In the genomic region with DNA sequence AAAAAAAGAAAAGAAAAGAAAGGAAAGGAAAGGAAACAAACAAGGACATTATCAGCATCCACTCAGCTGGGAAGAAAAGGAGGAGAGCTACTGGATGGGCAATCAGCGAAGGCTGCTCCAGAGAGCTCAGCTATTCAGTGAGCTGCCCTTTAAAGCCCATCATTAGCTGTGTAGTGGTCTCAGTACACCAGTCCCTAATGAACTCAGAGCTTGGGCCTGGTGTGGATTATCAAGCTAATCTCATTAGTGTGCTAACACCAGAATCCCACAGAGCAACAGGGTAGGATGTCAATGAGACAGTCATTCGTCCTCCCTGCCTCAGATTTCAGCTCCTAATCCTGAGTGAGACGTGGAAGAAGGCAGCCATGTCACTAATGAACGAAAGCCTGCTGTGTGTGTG, we compare ENCODE assay signal across 32 mouse cellular contexts. TPM values are rescaled to one million over a fixed set of nuclear protein-coding genes. Genes with fewer than 3 reads are reported as not detected.
A peak's percentile ranks its signal among the peaks of the same experiment; 100 is the strongest.
DNase-seq lines count a peak whose midpoint lies in the region; ATAC-seq and TF ChIP-seq lines count a peak whose summit lies in the region.
"Had no signal": no experiment of that assay in that cellular context is flagged by ENCODE, and none has a peak within 500 bp of the region (broad histone marks: within the 10 kb centered on the region; RNA-seq: fewer than 3 reads in every experiment).

No protein-coding gene starts in this region.

- peaks cover 95% of the 10 kb centered on the region for H3K27me3 ChIP-seq in midbrain, embryonic 10.5 days (ENCODE audit: low read depth, poor library complexity, severe bottlenecking)
- peaks cover 6% of the 10 kb centered on the region; the same call in 1 of the 2 replicates for H3K27me3 ChIP-seq in midbrain, postnatal 0 days (ENCODE audit: insufficient read depth, low read length)
- peaks cover 77% of the 10 kb centered on the region for H3K27me3 ChIP-seq in midbrain, embryonic 12.5 days
- H3K27me3 ChIP-seq: CH12.LX; heart, embryonic 13.5 days; limb, embryonic 13.5 days; liver, embryonic 12.5 days; stomach, embryonic 15.5 days had no signal

- peaks cover 29% of the 10 kb centered on the region for H3K4me1 ChIP-seq in midbrain, embryonic 10.5 days
- no peaks in the 10 kb centered on the region; the same call in 1 of the 2 replicates for H3K4me1 ChIP-seq in midbrain, postnatal 0 days (ENCODE audit: insufficient read depth, low read length)
- H3K4me1 ChIP-seq in midbrain, embryonic 12.5 days = peaks cover 15% of the 10 kb centered on the region
- H3K4me1 ChIP-seq: heart, embryonic 13.5 days; limb, embryonic 13.5 days; liver, embryonic 12.5 days; stomach, embryonic 15.5 days had no signal

- 0 out of 2 replicates have a peak overlapping the region, but pooled peaks have one; percentile 7 for H3K27ac ChIP-seq in midbrain, embryonic 10.5 days (replicated peaks)
- no peak overlapping the region for H3K27ac ChIP-seq in midbrain, postnatal 0 days (ENCODE audit: low read depth, low read length)
- peak overlapping the region; percentile 46; the same call in 1 of the 2 replicates for H3K27ac ChIP-seq in midbrain, embryonic 12.5 days (replicated peaks)
- H3K27ac ChIP-seq: embryonic facial prominence, embryonic 10.5 days; heart, adult 2 months; heart, embryonic 13.5 days; limb, embryonic 13.5 days; liver, embryonic 12.5 days; stomach, embryonic 15.5 days had no signal

- peaks cover 7% of the 10 kb centered on the region; the same call in 1 of the 2 replicates for H3K9me3 ChIP-seq in midbrain, embryonic 10.5 days (replicated peaks)
- H3K9me3 ChIP-seq in midbrain, postnatal 0 days (ENCODE audit: low read length) = no peaks in the 10 kb centered on the region
- no peaks in the 10 kb centered on the region for H3K9me3 ChIP-seq in midbrain, embryonic 12.5 days
- H3K9me3 ChIP-seq: embryonic facial prominence, embryonic 10.5 days; heart, embryonic 13.5 days; hindbrain, embryonic 13.5 days; limb, embryonic 13.5 days; liver, embryonic 12.5 days; stomach, embryonic 15.5 days had no signal

- no peak overlapping the region for H3K4me3 ChIP-seq in midbrain, embryonic 10.5 days
- no peak overlapping the region for H3K4me3 ChIP-seq in midbrain, postnatal 0 days (ENCODE audit: low read depth, low read length)
- no peak overlapping the region for H3K4me3 ChIP-seq in midbrain, embryonic 12.5 days
- H3K4me3 ChIP-seq: embryonic facial prominence, embryonic 10.5 days; heart, adult 2 months; heart, embryonic 13.5 days; hindbrain, embryonic 13.5 days; limb, embryonic 13.5 days; liver, embryonic 12.5 days; stomach, embryonic 15.5 days had no signal

- ATAC-seq in midbrain, postnatal 0 days (ENCODE audit: low FRiP score) = no peak
- peak; percentile 77 for ATAC-seq in midbrain, embryonic 12.5 days (ENCODE audit: low FRiP score, low read depth)
- ATAC-seq: activated CD4-positive, CD25-positive, alpha-beta regulatory T cell, adult 4 months; inflammation-experienced regulatory T-cells, adult 6 months; liver, embryonic 12.5 days had no signal

- DNase-seq in midbrain, embryonic 10.5 days (ENCODE audit: low spot score) = peak; percentile 19
- no peak for DNase-seq in midbrain, postnatal 0 days (ENCODE audit: low spot score)
- DNase-seq in embryo, embryonic 11 days = peak; percentile 17
- peak; percentile 46 for DNase-seq in retina, postnatal 7 days (ENCODE audit: low read depth, low spot score)
- DNase-seq in kidney, adult 18-20 months = no peak
- DNase-seq in spleen, postnatal 10 days (ENCODE audit: low spot score in 2 of 2) = no peak
- DNase-seq: adrenal gland, adult 8-10 months; B cell, adult 2 months; cerebellum, adult 2 months; cerebellum, postnatal 25 days; gastrocnemius, postnatal 36 days; heart, adult 2 months; heart, postnatal 14 days; kidney, adult 8-10 months; kidney, postnatal 10 days; layer of hippocampus, postnatal 36 days; lung, adult 18-20 months; lung, postnatal 10 days; right cerebral cortex, adult 18-20 months; right cerebral cortex, postnatal 4 days; thymus, postnatal 36 days had no signal

- no peak for TF ChIP-seq CTCF in midbrain, postnatal 0 days (IDR thresholded peaks at IDR 0.05)

- no peak overlapping the region for H3K4me2 ChIP-seq in midbrain, postnatal 0 days (ENCODE audit: low read depth, low read length, poor library complexity, severe bottlenecking)
- H3K4me2 ChIP-seq in midbrain, embryonic 12.5 days (replicated peaks) = no peak overlapping the region
- H3K4me2 ChIP-seq: heart, embryonic 13.5 days; hindbrain, embryonic 13.5 days; limb, embryonic 13.5 days; liver, embryonic 12.5 days; stomach, embryonic 15.5 days had no signal

- no peaks in the 10 kb centered on the region for H3K36me3 ChIP-seq in midbrain, embryonic 10.5 days
- H3K36me3 ChIP-seq in midbrain, postnatal 0 days (ENCODE audit: insufficient read depth, low read length) = no peaks in the 10 kb centered on the region
- no peaks in the 10 kb centered on the region for H3K36me3 ChIP-seq in midbrain, embryonic 12.5 days
- H3K36me3 ChIP-seq: embryonic facial prominence, embryonic 10.5 days; G1E; heart, embryonic 13.5 days; hindbrain, embryonic 13.5 days; limb, embryonic 13.5 days; liver, embryonic 12.5 days; stomach, embryonic 15.5 days had no signal

- 14% methylated on average over 4 of the region's 4 CpGs for WGBS in midbrain, embryonic 10.5 days
- WGBS in midbrain, postnatal 0 days = 23% methylated on average over 4 of the region's 4 CpGs
- 8% methylated on average over 4 of the region's 4 CpGs for WGBS in midbrain, embryonic 12.5 days

- no peak overlapping the region for H3K9ac ChIP-seq in midbrain, postnatal 0 days (replicated peaks; ENCODE audit: low read length, poor library complexity, severe bottlenecking)
- H3K9ac ChIP-seq in midbrain, embryonic 12.5 days (replicated peaks) = no peak overlapping the region
- H3K9ac ChIP-seq: heart, embryonic 13.5 days; hindbrain, embryonic 13.5 days; limb, embryonic 13.5 days; liver, embryonic 12.5 days; stomach, embryonic 15.5 days had no signal

RNA-seq across cellular contexts. Expression of gene Fam196b, which starts 24.4 kb away (rescaled TPM):
- 0.33 and 0.52 TPM in 2 replicates for polyA plus RNA-seq in midbrain, embryonic 10.5 days (2016; fragmentation: Nextera tagmentation; extraction: Ambion mirVana)
- total RNA-seq in midbrain, postnatal 0 days (2014; rRNA removed) = 9.2 and 10.1 TPM in 2 replicates
- 3.2 and 3.4 TPM in 2 replicates for polyA plus RNA-seq in midbrain, postnatal 0 days (2015; fragmentation: Nextera tagmentation; extraction: Ambion mirVana)
- 1.1 and 1.3 TPM in 2 replicates for polyA plus RNA-seq in midbrain, embryonic 12.5 days (2016; fragmentation: Nextera tagmentation; extraction: Ambion mirVana)
- total RNA-seq: heart, adult 2 months; heart, postnatal 14 days had no signal
- polyA plus RNA-seq: G1E had no signal

Comparison
In these comparisons a context has a peak if more than half of its experiments do, and no peak if none do; other contexts are left out.
1. DNase-seq: peak in midbrain, embryonic 10.5 days (single experiment), embryo, embryonic 11 days (single experiment) and retina, postnatal 7 days (single experiment); none in midbrain, postnatal 0 days (single experiment), kidney, adult 18-20 months (single experiment) and spleen, postnatal 10 days (0 of 2).